ENCODE assay signal across 20 mouse cellular contexts in genomic region chr12:30001951-30002350, GRCm38 (mm10).
"Had no signal": no experiment of that assay in that cellular context is flagged by ENCODE, and none has a peak within 500 bp of the region (broad histone marks: within the 10 kb centered on the region; RNA-seq: fewer than 3 reads in every experiment).

No protein-coding gene starts in this region.

- H3K9me3 ChIP-seq: liver, embryonic 15.5 days; lung, embryonic 15.5 days; midbrain, embryonic 13.5 days; midbrain, embryonic 15.5 days; neural tube, embryonic 12.5 days; stomach, embryonic 15.5 days had no signal

- DNase-seq: liver, postnatal 0 days; lung, adult 2 months; lung, postnatal 14 days; lung, postnatal 36 days; retina, postnatal 1 day; right cerebral cortex, adult 18-20 months; right cerebral cortex, postnatal 14 days; thymus, adult 2 months; thymus, postnatal 25 days; thymus, postnatal 4 days had no signal

- H3K27ac ChIP-seq: liver, embryonic 15.5 days; lung, embryonic 15.5 days; macrophage; midbrain, embryonic 13.5 days; midbrain, embryonic 15.5 days; neural tube, embryonic 12.5 days; stomach, embryonic 15.5 days; stomach, postnatal 0 days had no signal

- H3K4me2 ChIP-seq: liver, embryonic 15.5 days; lung, embryonic 15.5 days; midbrain, embryonic 11.5 days; midbrain, embryonic 13.5 days; midbrain, embryonic 15.5 days; neural tube, embryonic 12.5 days; stomach, embryonic 15.5 days had no signal

- H3K4me3 ChIP-seq: liver, embryonic 15.5 days; lung, embryonic 15.5 days; midbrain, embryonic 13.5 days; midbrain, embryonic 15.5 days; neural tube, embryonic 12.5 days; stomach, embryonic 15.5 days had no signal

- H3K36me3 ChIP-seq: liver, embryonic 15.5 days had no signal

- H3K27me3 ChIP-seq: liver, embryonic 15.5 days; lung, embryonic 15.5 days; midbrain, embryonic 13.5 days; midbrain, embryonic 15.5 days; neural tube, embryonic 12.5 days; stomach, embryonic 15.5 days had no signal

- ATAC-seq: liver, postnatal 0 days; lung, postnatal 0 days; midbrain, embryonic 13.5 days; midbrain, embryonic 15.5 days had no signal

- H3K9ac ChIP-seq: liver, embryonic 15.5 days; liver, postnatal 0 days; lung, embryonic 15.5 days; midbrain, embryonic 13.5 days; midbrain, embryonic 15.5 days; neural tube, embryonic 12.5 days; stomach, embryonic 15.5 days had no signal

- H3K4me1 ChIP-seq: liver, embryonic 15.5 days; lung, embryonic 15.5 days; midbrain, embryonic 15.5 days; stomach, embryonic 15.5 days had no signal
